Mouse (Mus musculus) C2C12 (cell line): ENCODE measurements around the gene Smim14.

Source experiments
- CTCF ChIP-seq: IDR thresholded peaks from one replicate; pipeline ENCODE4 v1.5.1; 2011; ENCODE audit not compliant: control insufficient read depth, insufficient read depth, insufficient read length
- FOSL1 ChIP-seq: IDR thresholded peaks from one replicate; pipeline ENCODE4 v1.8.0; 2011; ENCODE audit warnings: mild to moderate bottlenecking, low read length; ENCODE audit not compliant: poor library complexity, insufficient read depth, severe bottlenecking
- MAX ChIP-seq: IDR thresholded peaks from one replicate; pipeline ENCODE4 v1.6.1; 2011; ENCODE audit warnings: mild to moderate bottlenecking, control low read depth
- MYOD1 ChIP-seq: IDR thresholded peaks from one replicate; pipeline ENCODE4 v1.6.1; 2011; ENCODE audit warnings: low read depth; ENCODE audit not compliant: control insufficient read depth, insufficient read length
- MYOG ChIP-seq: IDR thresholded peaks from one replicate; pipeline ENCODE4 v1.6.1; 2011; ENCODE audit not compliant: control insufficient read depth, insufficient read length; ENCODE audit errors: extremely low read depth
- USF1 ChIP-seq: IDR thresholded peaks from one replicate; pipeline ENCODE4 v1.6.1; 2011; ENCODE audit warnings: low read depth, mild to moderate bottlenecking, control low read depth, moderate library complexity

DNA sequence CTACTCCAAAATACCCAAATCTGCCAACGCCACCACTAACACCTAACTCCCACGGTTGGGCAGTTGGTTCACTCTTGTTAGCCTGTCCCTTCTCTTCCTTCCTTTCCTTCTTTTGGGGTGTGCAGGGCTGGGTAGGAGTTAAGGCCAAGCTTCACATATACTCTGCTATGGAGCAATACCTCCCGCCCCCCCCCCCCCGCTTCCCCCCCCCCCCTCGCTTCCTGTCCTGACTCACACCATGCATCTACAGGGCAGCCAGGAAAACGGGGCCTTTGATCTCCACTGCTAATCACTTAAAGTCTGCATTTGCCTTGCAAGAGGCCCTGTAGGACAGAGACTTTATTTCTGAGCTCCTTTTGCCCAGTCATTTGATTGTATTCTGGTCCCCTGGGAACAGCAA lies 92.0 kb downstream of the Smim14 start:
- no peak for TF ChIP-seq CTCF
- TF ChIP-seq USF1 = no peak
- no peak for TF ChIP-seq MAX
- TF ChIP-seq FOSL1 = no peak
- no peak for TF ChIP-seq MYOD1
- TF ChIP-seq MYOG = no peak
